Mouse (Mus musculus) lung, embryonic 14.5 days (tissue): ENCODE measurements around the gene Rreb1. TPM values are rescaled to one million over a fixed set of nuclear protein-coding genes. Genes with fewer than 3 reads are reported as not detected.

Experiments used
- ATAC-seq: fragments of 200-750 bp; cut with Nextera tagmentation; 2 replicates; pipeline ENCODE4 v1.8.0; 2017; ENCODE audit warnings: mild to moderate bottlenecking, moderate TSS enrichment, moderate library complexity; ENCODE audit not compliant: insufficient read depth
- DNase-seq: peaks from one replicate; pipeline ENCODE4 v3.0.0-alpha.2; 2015
- H3K27ac ChIP-seq: fragments of 300-500 bp; sonication (generic); 2 replicates; pipeline ENCODE4 v1.5.1; 2014; ENCODE audit warnings: low read depth, mild to moderate bottlenecking, moderate library complexity
- H3K27me3 ChIP-seq: fragments of 300-500 bp; sonication (generic); 2 replicates; pipeline ENCODE4 v1.6.1; 2014; ENCODE audit warnings: low read length, control low read depth; ENCODE audit not compliant: insufficient read depth
- H3K36me3 ChIP-seq: fragments of 300-500 bp; sonication (generic); 2 replicates; pipeline ENCODE4 v1.6.1; 2014; ENCODE audit warnings: control low read depth; ENCODE audit not compliant: insufficient read depth
- H3K4me1 ChIP-seq: fragments of 300-500 bp; sonication (generic); 2 replicates; pipeline ENCODE4 v1.6.1; 2014; ENCODE audit warnings: antibody characterized with exemption, control low read depth; ENCODE audit not compliant: insufficient read depth
- H3K4me2 ChIP-seq: fragments of 300-500 bp; sonication (generic); 2 replicates; pipeline ENCODE4 v1.6.1; 2014; ENCODE audit warnings: mild to moderate bottlenecking
- H3K4me3 ChIP-seq: fragments of 300-500 bp; sonication (generic); 2 replicates; pipeline ENCODE4 v1.5.1; 2014; ENCODE audit warnings: low read depth, low read length
- H3K9ac ChIP-seq: fragments of 300-500 bp; sonication (generic); 2 replicates; pipeline ENCODE4 v1.6.1; 2014
- H3K9me3 ChIP-seq: fragments of 300-500 bp; sonication (generic); 2 replicates; pipeline ENCODE4 v1.6.1; 2016; ENCODE audit warnings: low read depth, low read length, control low read depth
- CTCF ChIP-seq: IDR thresholded peaks from 2 replicates; pipeline ENCODE4 v1.5.1; 2016; ENCODE audit warnings: antibody characterized with exemption, low read depth
- WGBS: fragments of 180-500 bp; shearing (Covaris S2); extraction: QIAGEN DNeasy Blood & Tissue Kit; methylation state at CpG from one replicate; pipeline ENCODE4 v1.1.7; 2014; 5-methylcytosine and 5-hydroxymethylcytosine counted together
- polyA plus RNA-seq: library from polyadenylated mRNA; unstranded; fragments of >200 nt; fragmentation: Nextera tagmentation; extraction: Ambion mirVana; gene quantifications from 2 replicates; pipeline ENCODE4 v1.2.1, GENCODE M21; 2014

The Rreb1 gene
- polyA plus RNA-seq, 1 experiment from 2014 or later, result 22.5 TPM

DNA sequence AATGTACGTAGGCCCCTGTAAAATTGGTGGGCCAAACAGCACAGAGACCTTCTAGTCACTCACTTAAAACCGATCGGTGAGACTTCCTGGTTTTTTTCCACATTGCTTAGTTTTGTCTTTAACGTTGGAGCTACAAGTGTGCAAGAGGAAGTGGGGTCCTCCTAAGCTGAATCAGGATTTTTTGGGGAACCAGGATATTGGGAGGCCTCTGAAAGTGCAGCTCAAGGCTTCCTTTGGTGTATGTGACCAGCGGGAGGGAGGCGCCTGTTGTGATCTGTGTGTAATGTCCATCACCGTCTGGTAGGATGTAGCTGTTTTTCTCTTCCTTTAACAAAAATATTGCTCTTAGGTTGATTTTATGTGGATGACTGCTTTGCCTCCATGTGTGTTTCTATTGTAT, 67.4 kb downstream of the Rreb1 start:
- H3K4me1 ChIP-seq, result no peaks in the 10 kb centered on the region
- ATAC-seq (no peak), DNase-seq (no peak)
- WGBS, result 73% methylated on average over 7 of the region's 7 CpGs
- H3K9me3 ChIP-seq, result no peaks in the 10 kb centered on the region
- no peak for TF ChIP-seq CTCF
- no peak overlapping the region for H3K4me2 ChIP-seq
- no peaks in the 10 kb centered on the region for H3K27me3 ChIP-seq
- H3K9ac ChIP-seq, result no peak overlapping the region
- H3K27ac ChIP-seq, result no peak overlapping the region
- no peak overlapping the region for H3K4me3 ChIP-seq
- H3K36me3 ChIP-seq, result no peaks in the 10 kb centered on the region

DNA sequence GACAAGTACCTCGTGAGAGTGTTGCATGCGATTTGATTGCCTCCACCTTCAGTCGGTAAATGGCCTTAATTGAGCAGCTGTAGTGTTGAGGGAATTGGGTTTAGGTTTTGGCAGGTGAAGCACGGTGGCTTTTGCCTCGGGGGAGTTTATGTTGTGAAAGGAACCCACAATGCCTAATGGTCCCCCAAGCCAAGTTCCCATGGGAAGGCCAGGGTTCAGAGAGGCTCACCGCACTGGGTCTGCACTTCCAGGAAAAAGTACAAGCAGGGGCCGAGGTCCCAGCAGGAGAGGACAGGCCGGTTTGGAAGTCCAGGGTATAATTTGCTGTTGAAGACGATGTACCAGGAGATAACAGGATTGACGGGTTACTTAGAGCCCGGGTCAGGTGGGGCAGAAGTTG, 68.3 kb downstream of the Rreb1 start:
- Histone ChIP-seq H3K9ac (no peak overlapping the region), H3K27ac (no peak overlapping the region), H3K4me3 (no peak overlapping the region), H3K36me3 (no peaks in the 10 kb centered on the region), H3K4me1 (no peaks in the 10 kb centered on the region), H3K9me3 (no peaks in the 10 kb centered on the region), H3K4me2 (no peak overlapping the region), H3K27me3 (no peaks in the 10 kb centered on the region)
- TF ChIP-seq CTCF, result no peak
- WGBS, result 76% methylated on average over 11 of the region's 11 CpGs
- no peak for DNase-seq
- ATAC-seq, result no peak

DNA sequence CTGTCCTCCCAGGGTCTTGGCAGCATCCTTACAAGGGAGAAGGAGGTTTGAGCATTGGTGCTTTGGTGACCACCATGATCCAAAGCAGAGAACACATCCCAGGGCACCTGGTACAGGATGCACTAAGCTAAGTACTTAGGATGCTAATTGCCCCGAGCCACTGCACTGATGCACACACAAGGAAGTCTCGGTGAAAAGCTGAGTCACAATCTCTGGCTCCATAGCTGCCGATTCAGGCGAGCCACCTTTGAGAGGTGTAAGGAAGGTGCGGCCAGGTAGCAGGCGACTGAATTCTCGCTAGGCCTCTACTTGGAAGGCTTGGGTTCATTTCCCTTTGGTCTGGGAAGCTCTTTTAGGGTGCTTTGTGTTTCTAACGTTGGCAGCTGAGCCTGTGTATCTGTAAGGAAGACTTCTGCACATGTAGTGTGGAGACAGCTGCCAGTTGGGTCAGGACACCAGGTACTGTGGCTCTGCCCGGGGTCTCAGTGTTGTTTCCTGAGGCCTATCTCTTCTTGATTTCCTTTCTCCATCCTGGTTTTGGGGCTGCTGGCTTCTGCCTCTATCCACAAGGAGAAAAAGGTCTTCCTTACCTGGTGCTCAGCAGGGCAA, 68.9 kb downstream of the Rreb1 start:
- H3K9me3 ChIP-seq, result no peaks in the 10 kb centered on the region
- no peak overlapping the region for H3K27ac ChIP-seq
- no peaks in the 10 kb centered on the region for H3K4me1 ChIP-seq
- no peak overlapping the region for H3K4me2 ChIP-seq
- 74% methylated on average over 9 of the region's 9 CpGs for WGBS
- no peak overlapping the region for H3K4me3 ChIP-seq
- ATAC-seq (no peak), DNase-seq (no peak)
- no peak overlapping the region for H3K9ac ChIP-seq
- no peak for TF ChIP-seq CTCF
- no peaks in the 10 kb centered on the region for H3K36me3 ChIP-seq
- H3K27me3 ChIP-seq, result no peaks in the 10 kb centered on the region

DNA sequence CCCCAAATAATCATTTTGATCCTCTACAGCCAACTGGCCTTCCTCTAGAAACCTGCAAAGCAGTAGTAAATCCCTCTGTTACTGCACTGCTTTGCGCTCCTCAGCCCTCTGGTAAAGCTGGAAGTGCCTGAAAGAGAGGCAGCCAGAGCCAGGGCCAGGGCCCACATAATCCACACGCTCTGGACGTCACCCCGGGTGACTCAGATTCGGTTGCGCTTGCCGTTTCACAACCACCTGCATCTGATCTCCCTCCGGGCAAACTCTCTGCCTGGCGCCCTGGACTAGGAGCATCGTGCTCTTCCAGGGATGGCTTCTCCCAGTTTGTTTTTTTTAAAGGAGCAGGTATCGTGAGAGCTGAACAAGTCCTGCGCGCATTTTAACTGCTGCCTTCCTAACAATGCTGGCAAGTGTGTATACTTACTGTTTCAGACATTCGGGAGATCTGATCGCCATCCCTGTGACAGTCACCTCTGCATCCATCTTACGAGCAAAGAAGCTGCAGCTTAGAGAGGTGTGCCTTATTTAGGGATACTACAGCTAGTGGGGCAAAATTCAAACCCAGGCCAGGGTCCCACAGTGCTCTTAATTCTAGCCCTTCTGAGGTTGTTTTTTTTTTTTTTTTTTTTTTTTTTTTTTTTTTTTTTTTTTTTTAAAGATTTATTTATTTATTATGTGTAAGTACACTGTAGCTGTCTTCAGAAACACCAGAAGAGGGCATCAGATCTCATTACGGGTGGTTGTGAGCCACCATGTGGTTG, 69.6 kb downstream of the Rreb1 start:
- no peak for DNase-seq
- H3K4me2 ChIP-seq, result no peak overlapping the region
- H3K4me1 ChIP-seq, result peaks cover 5% of the 10 kb centered on the region
- H3K27me3 ChIP-seq, result no peaks in the 10 kb centered on the region
- no peak for ATAC-seq
- 79% methylated on average over 16 of the region's 17 CpGs for WGBS
- no peak overlapping the region for H3K9ac ChIP-seq
- H3K4me3 ChIP-seq, result no peak overlapping the region
- no peak for TF ChIP-seq CTCF
- H3K9me3 ChIP-seq, result no peaks in the 10 kb centered on the region
- H3K36me3 ChIP-seq, result no peaks in the 10 kb centered on the region
- no peak overlapping the region for H3K27ac ChIP-seq

DNA sequence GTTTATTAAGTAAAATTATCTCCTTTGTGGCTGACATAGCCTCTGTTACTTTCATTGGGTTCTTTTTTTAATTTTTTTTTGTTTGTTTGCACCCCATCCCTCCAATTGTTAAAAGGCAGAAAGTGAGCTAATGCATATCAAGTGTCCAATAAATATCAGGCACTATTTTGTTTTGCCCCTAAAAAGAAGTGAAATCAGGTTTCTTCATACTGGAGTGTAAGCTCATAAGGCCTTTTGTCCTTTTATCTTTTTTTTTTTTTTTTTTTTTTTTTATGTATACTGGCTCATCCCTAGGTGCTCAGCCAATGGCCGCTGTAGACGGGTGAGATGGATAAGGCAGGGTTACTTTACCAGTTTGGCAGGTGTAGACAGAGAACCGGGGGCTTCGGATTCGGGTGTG, 70.2 kb downstream of the Rreb1 start:
- ATAC-seq (no peak), DNase-seq (no peak)
- Histone ChIP-seq H3K4me1 (peaks cover 10% of the 10 kb centered on the region), H3K27ac (no peak overlapping the region), H3K27me3 (no peaks in the 10 kb centered on the region), H3K4me2 (no peak overlapping the region), H3K9ac (no peak overlapping the region), H3K36me3 (no peaks in the 10 kb centered on the region), H3K4me3 (no peak overlapping the region), H3K9me3 (no peaks in the 10 kb centered on the region)
- TF ChIP-seq CTCF, result no peak
- 78% methylated on average over 5 of the region's 5 CpGs for WGBS

DNA sequence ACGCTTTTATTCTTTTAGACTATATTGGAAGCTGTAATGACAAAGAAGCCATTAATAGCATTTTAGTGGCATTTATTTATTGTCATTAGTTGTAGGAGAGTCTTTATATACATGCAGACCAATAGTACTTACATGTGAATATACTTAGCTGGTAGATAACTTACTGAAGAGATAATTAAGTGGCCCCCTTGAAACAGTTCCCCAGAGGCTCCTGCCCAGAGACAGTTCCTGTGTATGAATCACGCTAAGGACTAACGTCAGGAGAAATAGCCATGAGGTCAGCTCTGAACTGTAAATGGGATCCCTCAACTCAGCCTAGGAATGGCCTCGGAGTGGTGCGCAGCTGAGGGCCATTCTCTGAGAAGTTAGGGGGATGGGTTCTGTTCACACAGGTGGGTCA, 73.4 kb downstream of the Rreb1 start:
- Histone ChIP-seq H3K27ac (no peak overlapping the region), H3K4me3 (no peak overlapping the region), H3K9ac (no peak overlapping the region), H3K36me3 (no peaks in the 10 kb centered on the region), H3K27me3 (no peaks in the 10 kb centered on the region), H3K4me1 (peaks cover 25% of the 10 kb centered on the region), H3K9me3 (no peaks in the 10 kb centered on the region), H3K4me2 (no peak overlapping the region)
- DNase-seq, result no peak
- 73% methylated on average over 5 of the region's 5 CpGs for WGBS
- ATAC-seq, result no peak
- TF ChIP-seq CTCF, result no peak

DNA sequence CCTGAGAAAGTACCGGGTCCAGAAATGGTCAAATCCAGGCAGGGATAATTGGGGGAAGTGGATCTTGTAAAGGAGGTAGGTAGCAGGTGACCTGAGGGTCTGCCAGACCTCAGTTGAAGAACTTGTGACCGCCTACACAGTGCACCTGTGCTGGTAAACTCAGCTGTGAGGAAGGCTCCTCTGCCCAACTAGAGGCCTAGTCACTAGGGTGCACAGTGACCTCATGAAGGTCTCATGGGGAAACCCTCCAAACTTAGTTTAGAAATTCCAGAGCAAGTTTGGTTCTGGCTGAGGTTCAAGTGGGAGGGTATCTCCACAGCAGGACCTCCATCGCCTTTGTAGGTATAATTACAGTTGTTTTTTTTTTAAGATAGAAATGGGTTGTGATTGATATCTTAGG, 74.7 kb downstream of the Rreb1 start:
- Histone ChIP-seq H3K27me3 (no peaks in the 10 kb centered on the region), H3K27ac (no peak overlapping the region), H3K9ac (no peak overlapping the region), H3K4me3 (no peak overlapping the region), H3K4me2 (no peak overlapping the region), H3K4me1 (peaks cover 30% of the 10 kb centered on the region), H3K9me3 (no peaks in the 10 kb centered on the region), H3K36me3 (no peaks in the 10 kb centered on the region)
- 63% methylated on average over 3 of the region's 3 CpGs for WGBS
- peak; percentile 30 for DNase-seq
- no peak for ATAC-seq
- TF ChIP-seq CTCF, result no peak
